Mouse (Mus musculus): ENCODE measurements around the gene Lhx2.

- TF ChIP-seq CTCF (IDR thresholded peaks at IDR 0.05; ENCODE audit: extremely low read depth, insufficient read depth, low read length) (no peak), POLR2A (IDR thresholded peaks at IDR 0.05; ENCODE audit: extremely low read depth, insufficient read depth, low read length) (no peak)
Measured at GRCm38 (mm10) chr2:38359186-38359585, 20.1 kb downstream of the Lhx2 start.
